Mouse (Mus musculus) ovary, adult 2 months (tissue): ENCODE measurements around the gene Bgn. TPM values are rescaled to one million over a fixed set of nuclear protein-coding genes. Genes with fewer than 3 reads are reported as not detected.

Experiments used
- polyA plus RNA-seq: library from polyadenylated mRNA; depleted of rRNA; stranded (reverse); fragments of >200 nt; gene quantifications from 2 replicates; pipeline ENCODE4 v1.2.3, GENCODE M21; 2012; rRNA removed

Bgn gene
- 303 and 470 TPM in 2 replicates for polyA plus RNA-seq

GRCm38 (mm10) chrX:73483484-73483810 lies at the start of gene Bgn:
TSS of gene Bgn (plus strand) at chrX:73483602.

GRCm38 (mm10) chrX:73435252-73435651 lies 48.1 kb upstream of the Bgn start, which contains the start of gene Trex2:
TSS of gene Trex2 (minus strand) at chrX:73435344.

GRCm38 (mm10) chrX:73458877-73459392 lies 24.5 kb upstream of the Bgn start, which contains the start of gene Haus7:
TSS of gene Haus7 (minus strand) at chrX:73459044.

Other genes starting within 250 kb of the Bgn start
- gene Xlr4c, start 240.5 kb upstream of the Bgn start, polyA plus RNA-seq: 0.09 and 0.10 TPM in 2 replicates
- not detected in 2 replicates for gene Xlr3c, start 218.2 kb upstream of the Bgn start, polyA plus RNA-seq
- 0.09 TPM in 1 of 2 replicates, not detected in the other for gene Xlr5a, start 190.6 kb upstream of the Bgn start, polyA plus RNA-seq
- not detected in 2 replicates for gene Xlr5c, start 190.6 kb upstream of the Bgn start, polyA plus RNA-seq
- gene Gm45015, start 146.8 kb upstream of the Bgn start, polyA plus RNA-seq: not detected in 2 replicates
- gene Zfp275, start 141.0 kb upstream of the Bgn start, polyA plus RNA-seq: 20.8 and 25.1 TPM in 2 replicates
- 0.06 TPM in 2 replicates for gene Gm18336, start 84.9 kb upstream of the Bgn start, polyA plus RNA-seq
- gene Zfp92, start 72.5 kb upstream of the Bgn start, polyA plus RNA-seq: 0.33 and 0.40 TPM in 2 replicates
- 0.37 and 1.00 TPM in 2 replicates for gene Trex2, start 48.3 kb upstream of the Bgn start, polyA plus RNA-seq
- gene Haus7, start 24.6 kb upstream of the Bgn start, polyA plus RNA-seq: 29.6 and 34.1 TPM in 2 replicates
- 3.0 and 5.3 TPM in 2 replicates for gene Atp2b3, start 19.5 kb downstream of the Bgn start, polyA plus RNA-seq
- 5.2 and 5.3 TPM in 2 replicates for gene Dusp9, start 155.8 kb downstream of the Bgn start, polyA plus RNA-seq
- 23.9 and 25.6 TPM in 2 replicates for gene Pnck, start 176.5 kb downstream of the Bgn start, polyA plus RNA-seq
- 71.0 and 71.8 TPM in 2 replicates for gene Slc6a8, start 189.5 kb downstream of the Bgn start, polyA plus RNA-seq
- 25.8 and 32.4 TPM in 2 replicates for gene Bcap31, start 232.6 kb downstream of the Bgn start, polyA plus RNA-seq
- 31.0 and 34.1 TPM in 2 replicates for gene Abcd1, start 233.0 kb downstream of the Bgn start, polyA plus RNA-seq